Mouse (Mus musculus): ENCODE measurements around the gene Acin1.

GRCm38 (mm10) chr14:54630583-54631239 lies 56.0 kb downstream of the Acin1 start:
- TF ChIP-seq CTCF (IDR thresholded peaks at IDR 0.05; ENCODE audit: low read depth) (no peak), EP300 (IDR thresholded peaks at IDR 0.05; ENCODE audit: low read depth) (no peak)
